Mouse (Mus musculus): Measurements from ENCODE around the gene Cacna1c. TPM values are rescaled to one million over a fixed set of nuclear protein-coding genes. Genes with fewer than 3 reads are reported as not detected.

Cacna1c gene
- 27.5 TPM for polyA plus RNA-seq (2014; fragmentation: Illumina TruSeq; extraction: RNeasy Lipid Tissue Mini Kit (QIAGEN cat#74804); ENCODE audit: low read depth, low replicate concordance)

DNA sequence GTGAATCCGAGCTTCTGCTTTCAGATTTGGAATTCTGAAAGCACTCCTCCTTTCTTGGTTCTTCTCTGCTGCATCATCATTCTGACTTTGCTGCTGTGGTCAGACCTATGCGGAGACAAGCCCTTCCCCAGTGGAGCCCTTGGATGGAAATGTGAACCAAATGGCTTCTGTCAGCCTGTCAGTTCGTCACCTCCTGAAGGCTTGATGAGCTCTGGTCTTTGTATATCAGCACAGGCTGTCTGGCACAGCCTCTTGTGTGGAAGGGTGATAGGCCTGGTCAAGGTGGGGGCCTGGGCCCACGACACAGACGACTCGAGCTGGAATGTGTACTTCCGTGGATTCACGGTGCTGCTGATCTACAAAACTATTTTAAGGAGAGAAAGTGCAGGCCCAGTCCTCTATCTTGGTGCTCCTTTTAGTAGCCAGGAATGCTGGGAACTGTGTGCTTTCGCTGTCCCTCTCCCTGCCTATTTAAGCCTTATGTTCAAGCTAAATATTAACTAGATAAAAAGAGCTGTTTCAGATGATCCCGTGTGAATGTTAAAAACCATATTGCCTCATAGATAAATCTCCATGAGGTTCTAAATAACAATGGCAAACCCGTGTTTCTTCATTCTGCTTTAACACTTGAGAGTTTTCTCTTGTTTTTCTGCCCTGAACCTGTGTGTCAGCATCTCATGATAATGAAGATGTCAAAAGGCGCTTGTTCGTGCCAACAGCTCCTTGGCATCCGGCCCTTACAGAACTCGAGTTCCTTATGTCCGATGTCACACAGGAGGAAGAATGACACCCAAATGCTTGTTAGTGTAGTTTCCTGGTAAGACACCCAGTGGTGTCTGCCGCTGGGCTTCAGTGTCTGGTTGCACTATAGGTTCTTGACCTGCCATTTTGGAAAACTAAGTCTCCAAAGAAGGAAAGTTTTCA lies at the start of gene Cacna1c:
Gene Cacna1c (minus strand): TSS at position 37 of the 924 bp plus-strand sequence.

DNA sequence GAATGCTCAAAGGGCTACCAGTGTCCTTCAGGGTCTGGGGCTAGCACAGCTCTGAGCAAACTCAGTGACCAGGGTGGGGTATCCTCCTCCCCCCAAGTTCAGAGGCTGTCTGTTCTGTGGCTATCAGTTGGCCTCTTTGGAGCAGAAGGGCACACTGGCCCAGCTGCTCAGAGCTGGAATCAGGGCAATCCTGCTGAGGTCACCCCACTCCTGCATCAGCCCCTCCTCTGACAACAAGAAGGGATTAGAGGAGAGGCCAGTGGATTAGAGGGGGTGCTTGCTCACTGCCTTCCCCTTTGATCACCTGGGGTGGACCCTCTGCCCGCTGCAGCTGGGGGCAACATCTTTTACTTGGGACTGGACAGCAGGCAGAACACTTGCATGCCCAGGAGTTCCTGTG lies 40.0 kb upstream of the Cacna1c start, which contains the start of gene Cacna2d4:
Gene Cacna2d4 (plus strand): TSS at position 286 of the 400 bp plus-strand sequence.

DNA sequence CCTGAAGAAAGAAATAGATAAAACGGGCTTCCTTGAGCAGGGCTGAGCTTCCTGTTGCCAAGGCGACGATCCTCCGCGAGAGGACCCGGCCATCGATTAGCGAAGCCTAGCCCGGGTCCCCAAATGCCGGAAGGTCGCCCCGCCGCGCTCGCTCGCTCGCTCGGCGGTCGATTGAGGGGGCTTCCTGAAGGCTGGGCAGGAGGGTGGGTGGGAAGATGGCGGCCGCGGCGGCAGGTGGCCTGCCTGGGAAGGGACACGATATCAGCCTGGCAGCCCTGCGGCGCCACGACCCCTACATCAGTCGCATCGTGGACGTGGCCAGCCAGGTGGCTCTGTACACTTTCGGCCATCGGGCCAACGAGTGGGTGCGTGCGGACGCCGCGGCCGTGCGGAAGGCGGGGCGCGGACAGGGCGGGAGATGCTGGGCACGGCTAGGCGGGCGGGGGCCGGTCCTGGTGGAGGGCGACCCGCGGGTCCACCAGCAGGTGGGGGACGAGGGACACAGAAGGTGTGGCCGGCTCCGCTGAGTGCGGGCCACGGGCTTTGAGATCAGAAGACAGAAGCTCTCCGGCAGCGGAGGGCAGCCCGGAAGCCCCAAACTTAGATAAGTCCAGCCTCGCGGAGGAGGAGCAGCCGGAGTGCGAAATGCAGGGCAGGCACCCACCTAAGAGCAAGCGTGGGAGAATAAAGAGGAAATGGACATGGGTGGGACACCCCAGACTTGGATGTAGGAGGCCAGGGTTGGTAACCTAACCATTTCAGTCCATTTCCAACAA lies 21.0 kb downstream of the Cacna1c start, which contains the start of gene Dcp1b:
Gene Dcp1b (plus strand): TSS at position 176 of the 776 bp plus-strand sequence.

DNA sequence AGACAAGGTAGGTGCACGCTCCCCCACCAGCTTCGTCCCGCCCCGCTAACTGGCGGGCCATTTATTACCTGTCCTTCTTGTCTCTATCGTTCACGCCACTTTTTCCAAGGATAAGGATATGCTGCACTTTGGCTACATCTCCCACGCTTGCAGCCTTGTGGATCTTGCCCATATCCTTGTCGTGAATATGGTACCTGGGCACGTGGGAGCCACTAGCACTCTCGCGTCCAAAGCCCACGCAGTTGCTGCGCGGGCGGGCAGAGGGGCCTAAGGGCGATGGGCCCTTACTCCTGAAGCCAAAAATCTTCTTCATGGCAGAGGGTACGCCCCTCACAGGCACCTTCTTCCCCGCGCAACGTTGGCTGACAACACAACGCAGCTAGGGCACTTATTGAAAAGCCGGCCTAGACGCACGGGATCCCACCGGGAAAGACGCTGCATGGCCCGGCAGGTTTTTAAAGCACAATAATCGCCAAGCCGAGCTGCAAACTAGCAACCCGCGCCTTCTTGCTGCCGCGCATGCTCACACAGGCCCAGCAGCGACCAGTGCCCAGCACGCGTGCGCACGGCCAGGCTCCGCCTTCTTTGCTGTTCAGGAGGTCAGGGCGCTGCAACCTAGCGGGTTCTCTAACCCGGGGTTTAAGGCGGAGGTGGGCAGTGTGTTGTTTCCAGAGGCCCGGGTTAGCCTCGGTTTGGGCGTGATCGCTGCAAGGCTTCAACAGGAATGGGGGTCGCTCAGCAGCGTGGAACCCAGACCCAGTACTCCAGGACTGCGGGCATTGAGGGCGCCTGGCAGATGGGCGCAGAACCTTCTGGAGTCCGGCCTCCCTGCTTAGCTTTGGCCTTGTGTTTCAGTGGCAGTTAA lies 634.2 kb downstream of the Cacna1c start, which contains the start of gene Ankrd26:
Gene Ankrd26 (minus strand): TSS at position 482 of the 865 bp plus-strand sequence.

Other genes starting within 250 kb of the Cacna1c start
- 5.0 TPM for gene Dcp1b, start 21.2 kb downstream of the Cacna1c start, polyA plus RNA-seq (2014; fragmentation: Illumina TruSeq; extraction: RNeasy Lipid Tissue Mini Kit (QIAGEN cat#74804); ENCODE audit: low read depth, low replicate concordance)
- gene Cacna2d4, start 40.1 kb upstream of the Cacna1c start, polyA plus RNA-seq (2014; fragmentation: Illumina TruSeq; extraction: RNeasy Lipid Tissue Mini Kit (QIAGEN cat#74804); ENCODE audit: low read depth, low replicate concordance): not detected
- not detected for gene Lrtm2, start 134.3 kb upstream of the Cacna1c start, polyA plus RNA-seq (2014; fragmentation: Illumina TruSeq; extraction: RNeasy Lipid Tissue Mini Kit (QIAGEN cat#74804); ENCODE audit: low read depth, low replicate concordance)
- gene Adipor2, start 221.3 kb upstream of the Cacna1c start, polyA plus RNA-seq (2014; fragmentation: Illumina TruSeq; extraction: RNeasy Lipid Tissue Mini Kit (QIAGEN cat#74804); ENCODE audit: low read depth, low replicate concordance): 120 TPM

Data from adrenal gland, adult 10 weeks (tissue).